Mouse (Mus musculus) erythroblast, embryonic 14.5 days (primary cell): ENCODE measurements around the gene Smim11. TPM values are rescaled to one million over a fixed set of nuclear protein-coding genes. Genes with fewer than 3 reads are reported as not detected.

Experiments
- H3K27me3 ChIP-seq: 2 replicates; pipeline ENCODE4 v1.6.1; 2012; ENCODE audit warnings: inconsistent platforms; ENCODE audit not compliant: control insufficient read depth
- H3K36me3 ChIP-seq: 2 replicates; pipeline ENCODE4 v1.6.1; 2012; ENCODE audit warnings: mild to moderate bottlenecking, inconsistent platforms; ENCODE audit not compliant: control insufficient read depth
- H3K4me1 ChIP-seq: 2 replicates; pipeline ENCODE4 v1.6.1; 2012; ENCODE audit warnings: inconsistent platforms; ENCODE audit not compliant: control insufficient read depth
- H3K4me3 ChIP-seq: replicated peaks from 2 replicates; pipeline ENCODE3; 2012; ENCODE audit warnings: moderate library complexity, mild to moderate bottlenecking, inconsistent platforms
- H3K9me3 ChIP-seq: 2 replicates; pipeline ENCODE4 v1.6.1; 2012; ENCODE audit warnings: low read length, inconsistent platforms, mixed read lengths; ENCODE audit not compliant: control insufficient read depth
- GATA1 ChIP-seq: IDR thresholded peaks from 2 replicates; pipeline ENCODE4 v1.6.1; 2012; ENCODE audit warnings: low read length, inconsistent platforms, mixed read lengths
- TAL1 ChIP-seq: IDR thresholded peaks from 3 replicates; pipeline ENCODE4 v1.6.1; 2012; ENCODE audit warnings: low read length, inconsistent platforms, mixed read lengths
- polyA plus RNA-seq: library from polyadenylated mRNA; stranded (reverse); fragments of >175 nt; gene quantifications from 2 replicates; pipeline ENCODE4 v1.2.3, GENCODE M21; 2012

The Smim11 gene
- polyA plus RNA-seq, 1 experiment: 0.94 TPM

- no peaks in the 10 kb centered on the region for H3K9me3 ChIP-seq
- H3K4me3 ChIP-seq: no peak overlapping the region
Observed at GRCm38 (mm10) chr16:92330966-92331365, 29.9 kb downstream of the Smim11 start.

GRCm38 (mm10) chr16:92334600-92334999, 33.5 kb downstream of the Smim11 start:
- TF ChIP-seq TAL1: no peak
- TF ChIP-seq GATA1: no peak
- peaks cover 11% of the 10 kb centered on the region for H3K27me3 ChIP-seq
- H3K4me3 ChIP-seq: no peak overlapping the region
- peaks cover 4% of the 10 kb centered on the region for H3K4me1 ChIP-seq
- H3K9me3 ChIP-seq: no peaks in the 10 kb centered on the region
- H3K36me3 ChIP-seq: no peaks in the 10 kb centered on the region

More at GRCm38 (mm10) chr16:92330966-92331365, 29.9 kb downstream of the Smim11 start:
- no peaks in the 10 kb centered on the region for H3K36me3 ChIP-seq
- TF ChIP-seq GATA1 (no peak), TAL1 (no peak)
- H3K27me3 ChIP-seq: peaks cover 8% of the 10 kb centered on the region
- H3K4me1 ChIP-seq: no peaks in the 10 kb centered on the region

GRCm38 (mm10) chr16:92336280-92336679, 35.2 kb downstream of the Smim11 start:
- Histone ChIP-seq H3K4me1 (peaks cover 21% of the 10 kb centered on the region), H3K36me3 (no peaks in the 10 kb centered on the region), H3K9me3 (no peaks in the 10 kb centered on the region), H3K27me3 (peaks cover 8% of the 10 kb centered on the region), H3K4me3 (no peak overlapping the region)
- TF ChIP-seq TAL1: no peak
- TF ChIP-seq GATA1: no peak

- H3K4me1 ChIP-seq: peaks cover 38% of the 10 kb centered on the region
Observed at GRCm38 (mm10) chr16:92340612-92341511, 39.8 kb downstream of the Smim11 start.

GRCm38 (mm10) chr16:92345177-92345576, 44.1 kb downstream of the Smim11 start:
- Histone ChIP-seq H3K4me3 (no peak overlapping the region), H3K27me3 (no peaks in the 10 kb centered on the region), H3K36me3 (no peaks in the 10 kb centered on the region), H3K9me3 (no peaks in the 10 kb centered on the region), H3K4me1 (peaks cover 37% of the 10 kb centered on the region)
- no peak for TF ChIP-seq GATA1
- no peak for TF ChIP-seq TAL1

More at GRCm38 (mm10) chr16:92340612-92341511, 39.8 kb downstream of the Smim11 start:
- TF ChIP-seq GATA1: peak; percentile 24; the same call in 1 of the 2 replicates
- TF ChIP-seq TAL1: peak; percentile 33; the same call in 1 of the 3 replicates
- Histone ChIP-seq H3K4me3 (peak overlapping the region; percentile 57), H3K27me3 (peaks cover 3% of the 10 kb centered on the region), H3K9me3 (no peaks in the 10 kb centered on the region), H3K36me3 (no peaks in the 10 kb centered on the region)

DNA sequence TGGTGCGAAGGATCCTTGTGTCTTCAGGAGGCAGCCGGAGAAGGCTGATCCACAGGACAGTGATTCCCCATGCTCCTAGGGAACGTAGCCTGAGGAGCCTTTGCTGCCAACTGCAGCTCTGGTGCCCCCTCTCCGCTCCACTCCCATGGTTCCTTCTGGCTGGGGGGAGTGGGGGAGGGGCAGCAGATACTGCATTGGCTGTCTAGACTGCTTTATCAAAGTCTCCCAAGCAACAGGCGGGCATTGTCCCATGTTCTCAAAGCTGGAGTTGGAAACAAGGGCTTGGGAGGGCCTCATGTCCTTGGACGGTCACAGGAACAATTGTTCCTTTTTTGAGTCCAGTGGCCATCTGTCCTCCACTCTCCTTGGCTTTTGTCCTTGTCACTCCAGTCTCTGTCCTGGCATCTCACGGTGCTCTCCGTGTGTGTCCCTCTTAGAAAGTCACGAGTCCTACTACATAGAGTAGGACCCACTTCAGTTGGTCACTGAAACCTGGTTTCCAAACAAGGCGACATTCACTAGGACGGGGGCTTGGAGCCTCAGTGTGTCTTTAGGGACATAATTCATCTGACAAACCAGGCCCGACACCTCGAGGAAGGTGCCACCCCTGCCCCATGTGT, 45.3 kb downstream of the Smim11 start:
- Histone ChIP-seq H3K4me3 (no peak overlapping the region), H3K27me3 (no peaks in the 10 kb centered on the region), H3K9me3 (no peaks in the 10 kb centered on the region), H3K36me3 (no peaks in the 10 kb centered on the region), H3K4me1 (peaks cover 25% of the 10 kb centered on the region)
- TF ChIP-seq TAL1 (no peak), GATA1 (no peak)

GRCm38 (mm10) chr16:92348941-92349340, 47.9 kb downstream of the Smim11 start:
- H3K9me3 ChIP-seq: no peaks in the 10 kb centered on the region
- no peak overlapping the region for H3K4me3 ChIP-seq
- no peaks in the 10 kb centered on the region for H3K27me3 ChIP-seq
- H3K4me1 ChIP-seq: peaks cover 19% of the 10 kb centered on the region
- no peaks in the 10 kb centered on the region for H3K36me3 ChIP-seq
- TF ChIP-seq TAL1 (no peak), GATA1 (no peak)

DNA sequence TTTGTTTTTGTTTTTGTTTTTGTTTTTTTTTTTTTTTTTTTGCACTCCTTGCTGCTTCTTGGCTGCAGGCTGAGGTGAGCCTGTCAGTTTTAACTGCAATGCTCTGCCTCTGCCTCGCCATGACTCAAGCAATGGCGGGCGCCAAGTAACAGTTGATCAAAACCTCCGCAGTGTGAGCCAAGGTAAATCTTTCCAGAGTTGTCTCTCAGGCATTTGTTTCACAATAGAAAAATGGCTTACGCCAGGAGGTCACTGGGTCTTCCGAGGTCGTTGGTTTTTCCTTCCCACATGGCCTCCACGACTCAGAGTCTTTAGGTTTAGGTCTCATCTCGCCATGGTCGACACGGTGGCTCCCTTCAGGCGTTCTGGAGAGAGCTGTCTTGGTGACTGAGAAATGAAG, 52.2 kb downstream of the Smim11 start:
- H3K4me3 ChIP-seq: no peak overlapping the region
- H3K27me3 ChIP-seq: no peaks in the 10 kb centered on the region
- TF ChIP-seq GATA1 (no peak), TAL1 (no peak)
- no peaks in the 10 kb centered on the region for H3K9me3 ChIP-seq
- H3K36me3 ChIP-seq: no peaks in the 10 kb centered on the region
- H3K4me1 ChIP-seq: peaks cover 6% of the 10 kb centered on the region

GRCm38 (mm10) chr16:92353897-92354296, 52.8 kb downstream of the Smim11 start:
- Histone ChIP-seq H3K9me3 (no peaks in the 10 kb centered on the region), H3K4me1 (peaks cover 6% of the 10 kb centered on the region), H3K36me3 (no peaks in the 10 kb centered on the region), H3K4me3 (no peak overlapping the region), H3K27me3 (peaks cover 4% of the 10 kb centered on the region)
- TF ChIP-seq TAL1 (no peak), GATA1 (no peak)
